Comparison of ENCODE assay signal across 8 mouse cellular contexts in genomic region chr14:105176381-105177168, GRCm38 (mm10). TPM values are rescaled to one million over a fixed set of nuclear protein-coding genes. Genes with fewer than 3 reads are reported as not detected.
A peak's percentile ranks its signal among the peaks of the same experiment; 100 is the strongest.
DNase-seq lines count a peak whose midpoint lies in the region; ATAC-seq lines count a peak whose summit lies in the region.

No protein-coding gene starts in this region.

- ATAC-seq in hindbrain, embryonic 15.5 days (ENCODE audit: low FRiP score, low read depth) = peak; percentile 84
- peak; percentile 80 for ATAC-seq in limb, embryonic 11.5 days (ENCODE audit: insufficient number of reproducible peaks, low FRiP score, low TSS enrichment, low read depth)
- ATAC-seq in stomach, embryonic 16.5 days (ENCODE audit: insufficient read depth, low FRiP score) = peak; percentile 78

- no peaks in the 10 kb centered on the region for H3K27me3 ChIP-seq in erythroblast, embryonic 14.5 days (ENCODE audit: control insufficient read depth)
- H3K27me3 ChIP-seq in hindbrain, embryonic 15.5 days = no peaks in the 10 kb centered on the region
- H3K27me3 ChIP-seq in limb, embryonic 11.5 days (ENCODE audit: control insufficient read depth, insufficient read depth, low read length) = no peaks in the 10 kb centered on the region
- no peaks in the 10 kb centered on the region for H3K27me3 ChIP-seq in midbrain, embryonic 10.5 days (ENCODE audit: low read depth, poor library complexity, severe bottlenecking)
- no peaks in the 10 kb centered on the region for H3K27me3 ChIP-seq in stomach, embryonic 16.5 days (ENCODE audit: control insufficient read depth, insufficient read depth, low read length)

- H3K9ac ChIP-seq in hindbrain, embryonic 15.5 days = peak overlapping the region; percentile 96
- H3K9ac ChIP-seq in limb, embryonic 11.5 days (ENCODE audit: low read length) = peak overlapping the region; percentile 98
- peak overlapping the region; percentile 99 for H3K9ac ChIP-seq in stomach, embryonic 16.5 days (ENCODE audit: low read length)

- H3K36me3 ChIP-seq in erythroblast, embryonic 14.5 days (ENCODE audit: control insufficient read depth) = peaks cover 6% of the 10 kb centered on the region; the same call in 1 of the 2 replicates
- no peaks in the 10 kb centered on the region for H3K36me3 ChIP-seq in hindbrain, embryonic 15.5 days
- H3K36me3 ChIP-seq in limb, embryonic 11.5 days (ENCODE audit: control insufficient read depth, insufficient read depth, low read length) = no peaks in the 10 kb centered on the region
- H3K36me3 ChIP-seq in midbrain, embryonic 10.5 days = peaks cover 19% of the 10 kb centered on the region; the same call in 1 of the 2 replicates
- no peaks in the 10 kb centered on the region for H3K36me3 ChIP-seq in stomach, embryonic 16.5 days (ENCODE audit: control insufficient read depth, insufficient read depth, low read length)

- H3K27ac ChIP-seq in hindbrain, embryonic 15.5 days (replicated peaks) = peak overlapping the region; percentile 98
- H3K27ac ChIP-seq in limb, embryonic 11.5 days (replicated peaks; ENCODE audit: low read depth, low read length) = peak overlapping the region; percentile 89
- H3K27ac ChIP-seq in midbrain, embryonic 10.5 days (replicated peaks) = peak overlapping the region; percentile 99
- H3K27ac ChIP-seq in stomach, embryonic 16.5 days (ENCODE audit: low read length) = peak overlapping the region; percentile 94

- H3K9me3 ChIP-seq in erythroblast, embryonic 14.5 days (ENCODE audit: control insufficient read depth, low read length) = no peaks in the 10 kb centered on the region
- no peaks in the 10 kb centered on the region for H3K9me3 ChIP-seq in hindbrain, embryonic 15.5 days
- H3K9me3 ChIP-seq in limb, embryonic 11.5 days (ENCODE audit: control insufficient read depth, low read length) = no peaks in the 10 kb centered on the region
- H3K9me3 ChIP-seq in midbrain, embryonic 10.5 days (replicated peaks) = no peaks in the 10 kb centered on the region
- H3K9me3 ChIP-seq in stomach, embryonic 16.5 days (replicated peaks; ENCODE audit: control insufficient read depth, low read length) = no peaks in the 10 kb centered on the region

- peak overlapping the region; percentile 95 for H3K4me2 ChIP-seq in hindbrain, embryonic 15.5 days
- peak overlapping the region; percentile 79 for H3K4me2 ChIP-seq in limb, embryonic 11.5 days (ENCODE audit: low read depth, severe bottlenecking)
- peak overlapping the region; percentile 78 for H3K4me2 ChIP-seq in stomach, embryonic 16.5 days (ENCODE audit: low read depth, low read length)

- under 1% methylated on average over 73 of the region's 74 CpGs for WGBS in hindbrain, embryonic 15.5 days
- under 1% methylated on average over 72 of the region's 74 CpGs for WGBS in limb, embryonic 11.5 days
- under 1% methylated on average over 64 of the region's 74 CpGs for WGBS in midbrain, embryonic 10.5 days
- WGBS in stomach, embryonic 16.5 days = under 1% methylated on average over 62 of the region's 74 CpGs

- DNase-seq in kidney, adult 11 months = peak; percentile 41
- no peak for DNase-seq in kidney, postnatal 14 days
- DNase-seq in ZHBTc4 (ENCODE audit: low read depth, low spot score) = peak; percentile 49
- DNase-seq in limb, embryonic 11.5 days (ENCODE audit: low spot score) = peak; percentile 59
- DNase-seq in midbrain, embryonic 10.5 days (ENCODE audit: low spot score) = no peak

- peaks cover 41% of the 10 kb centered on the region for H3K4me1 ChIP-seq in erythroblast, embryonic 14.5 days (ENCODE audit: control insufficient read depth)
- H3K4me1 ChIP-seq in hindbrain, embryonic 15.5 days (replicated peaks) = peaks cover 37% of the 10 kb centered on the region
- H3K4me1 ChIP-seq in limb, embryonic 11.5 days (ENCODE audit: control insufficient read depth, insufficient read depth, low read length) = peaks cover 9% of the 10 kb centered on the region
- H3K4me1 ChIP-seq in midbrain, embryonic 10.5 days = peaks cover 20% of the 10 kb centered on the region
- H3K4me1 ChIP-seq in stomach, embryonic 16.5 days (ENCODE audit: control insufficient read depth, insufficient read depth, low read length) = peaks cover 19% of the 10 kb centered on the region

- peak overlapping the region; percentile 97 for H3K4me3 ChIP-seq in erythroblast, embryonic 14.5 days (replicated peaks)
- H3K4me3 ChIP-seq in hindbrain, embryonic 15.5 days = peak overlapping the region; percentile 77
- peak overlapping the region; percentile 94 for H3K4me3 ChIP-seq in limb, embryonic 11.5 days (ENCODE audit: low read depth, low read length)
- H3K4me3 ChIP-seq in midbrain, embryonic 10.5 days = peak overlapping the region; percentile 98
- peak overlapping the region; percentile 84 for H3K4me3 ChIP-seq in stomach, embryonic 16.5 days (replicated peaks; ENCODE audit: low read length)

RNA-seq across cellular contexts. Expression of gene Rbm26, which starts 0.6 kb away (rescaled TPM):
- polyA plus RNA-seq in erythroblast, embryonic 14.5 days (2012) = 0.17 and 0.37 TPM in 2 replicates
- 26.2 and 28.6 TPM in 2 replicates for polyA plus RNA-seq in hindbrain, embryonic 15.5 days (2015; fragmentation: Nextera tagmentation; extraction: Ambion mirVana)
- 43.9 and 47.4 TPM in 2 replicates for polyA plus RNA-seq in limb, embryonic 11.5 days (2014; fragmentation: Nextera tagmentation; extraction: Ambion mirVana)
- 32.4 and 32.9 TPM in 2 replicates for polyA plus RNA-seq in midbrain, embryonic 10.5 days (2016; fragmentation: Nextera tagmentation; extraction: Ambion mirVana)
- polyA plus RNA-seq in stomach, embryonic 16.5 days (2015; fragmentation: Nextera tagmentation; extraction: Ambion mirVana) = 23.0 and 27.6 TPM in 2 replicates

Comparison
In these comparisons a context has a peak if more than half of its experiments do, and no peak if none do; other contexts are left out.
1. DNase-seq: peak in kidney, adult 11 months (single experiment), ZHBTc4 (single experiment) and limb, embryonic 11.5 days (single experiment); none in kidney, postnatal 14 days (single experiment) and midbrain, embryonic 10.5 days (single experiment).
2. RNA of gene Rbm26, which starts 0.6 kb away (polyA plus RNA-seq): 43.9 to 47.4 TPM in limb, embryonic 11.5 days, 32.4 to 32.9 TPM in midbrain, embryonic 10.5 days, 23.0 to 27.6 TPM in stomach, embryonic 16.5 days and 26.2 to 28.6 TPM in hindbrain, embryonic 15.5 days; 0.17 to 0.37 TPM in erythroblast, embryonic 14.5 days; every median in the first group is over 10 times any median in the second.
3. Peak in every context shown above with its lines, with median percentiles within 50 percentile points of each other: H3K4me3 ChIP-seq, ATAC-seq, H3K27ac ChIP-seq, H3K4me2 ChIP-seq and H3K9ac ChIP-seq.